Mouse (Mus musculus) CH12.LX (cell line): ENCODE data around the gene Dtx3. TPM values are rescaled to one million over a fixed set of nuclear protein-coding genes. Genes with fewer than 3 reads are reported as not detected.

Source experiments
- DNase-seq: peaks from one replicate; pipeline ENCODE4 v3.0.0-alpha.2; 2013; ENCODE audit errors: extremely low read depth
- H3K27ac ChIP-seq: 2 replicates; pipeline ENCODE4 v1.5.1; 2012; ENCODE audit warnings: low read depth, mild to moderate bottlenecking, control low read depth, moderate library complexity; ENCODE audit not compliant: insufficient read depth
- H3K27me3 ChIP-seq: replicated peaks from 2 replicates; pipeline ENCODE3; 2012; ENCODE audit warnings: inconsistent platforms
- H3K36me3 ChIP-seq, 2 experiments: replicated peaks in 1 of 2; 2 replicates each; pipeline versions ENCODE3 to v1.6.1; 2012; ENCODE audit warnings: inconsistent platforms in 1 of 2, low read length in 1 of 2, mild to moderate bottlenecking in 1 of 2, mixed read lengths in 1 of 2, moderate library complexity in 1 of 2; ENCODE audit not compliant: control insufficient read depth in 1 of 2, insufficient read depth in 1 of 2
- H3K4me1 ChIP-seq, 2 experiments: 2 replicates each; pipeline ENCODE4 v1.6.1; 2012; ENCODE audit warnings: inconsistent platforms in 1 of 2, moderate library complexity in 1 of 2; ENCODE audit not compliant: insufficient read depth in 2 of 2, control insufficient read depth in 1 of 2
- H3K4me2 ChIP-seq: 2 replicates; pipeline ENCODE4 v1.6.1; 2012; ENCODE audit warnings: low read depth, mild to moderate bottlenecking, control low read depth; ENCODE audit not compliant: poor library complexity, insufficient read depth, severe bottlenecking
- H3K4me3 ChIP-seq, 3 experiments: fragments of 150-350 bp in 1 of 3; sonication (generic) in 1 of 3; replicated peaks in 1 of 3; 2 replicates each; pipeline versions ENCODE3 to v1.5.1; 2011 to 2012; ENCODE audit warnings: low read depth in 2 of 3, low read length in 2 of 3, mild to moderate bottlenecking in 2 of 3, moderate library complexity in 2 of 3, control low read depth in 1 of 3, improper control_type of control experiment in 1 of 3, inconsistent platforms in 1 of 3, mixed read lengths in 1 of 3; ENCODE audit not compliant: poor library complexity in 1 of 3
- H3K79me2 ChIP-seq: replicated peaks from 2 replicates; pipeline ENCODE4 v1.6.1; 2012; ENCODE audit warnings: mild to moderate bottlenecking, moderate library complexity; ENCODE audit not compliant: control insufficient read depth, poor library complexity, insufficient read depth, severe bottlenecking; ENCODE audit errors: extremely low read depth
- H3K9ac ChIP-seq: 2 replicates; pipeline ENCODE4 v1.6.1; 2012; ENCODE audit warnings: low read depth, mild to moderate bottlenecking, control low read depth, moderate library complexity; ENCODE audit not compliant: insufficient read depth
- H3K9me3 ChIP-seq: replicated peaks from 2 replicates; pipeline ENCODE3; 2012; ENCODE audit warnings: low read length, inconsistent platforms, mixed read lengths
- CHD1 ChIP-seq: IDR thresholded peaks from 2 replicates; pipeline ENCODE4 v1.6.1; 2012; ENCODE audit warnings: low read depth, low read length, improper control_type of control experiment, inconsistent platforms
- CHD2 ChIP-seq: IDR thresholded peaks from 2 replicates; pipeline ENCODE4 v1.6.1; 2011; ENCODE audit warnings: low read length, improper control_type of control experiment
- E2F4 ChIP-seq: IDR thresholded peaks from 2 replicates; pipeline ENCODE4 v1.6.1; 2011; ENCODE audit warnings: low read depth, low read length, improper control_type of control experiment; ENCODE audit not compliant: insufficient replicate concordance
- ELF1 ChIP-seq: IDR thresholded peaks from 2 replicates; pipeline ENCODE4 v1.6.1; 2014; ENCODE audit warnings: low read depth, mild to moderate bottlenecking, inconsistent platforms, low read length, improper control_type of control experiment
- EP300 ChIP-seq: IDR thresholded peaks from 2 replicates; pipeline ENCODE4 v1.6.1; 2011; ENCODE audit warnings: low read length, improper control_type of control experiment
- GABPA ChIP-seq: IDR thresholded peaks from 2 replicates; pipeline ENCODE4 v1.6.1; 2012; ENCODE audit warnings: low read depth, low read length, improper control_type of control experiment, inconsistent platforms; ENCODE audit not compliant: insufficient replicate concordance
- HCFC1 ChIP-seq: IDR thresholded peaks from 2 replicates; pipeline ENCODE4 v1.6.1; 2012; ENCODE audit warnings: low read depth, mild to moderate bottlenecking, inconsistent platforms, low read length, improper control_type of control experiment
- IRF4 ChIP-seq: IDR thresholded peaks from 2 replicates; pipeline ENCODE4 v1.6.1; 2014; ENCODE audit warnings: low read depth, mild to moderate bottlenecking, inconsistent platforms, low read length, improper control_type of control experiment
- MAX ChIP-seq: IDR thresholded peaks from 2 replicates; pipeline ENCODE4 v1.6.1; 2011; ENCODE audit warnings: low read length, improper control_type of control experiment
- MAZ ChIP-seq: IDR thresholded peaks from 2 replicates; pipeline ENCODE4 v1.6.1; 2012; ENCODE audit warnings: low read depth, mild to moderate bottlenecking, inconsistent platforms, low read length, improper control_type of control experiment, moderate library complexity
- MEF2A ChIP-seq: IDR thresholded peaks from 2 replicates; pipeline ENCODE4 v1.6.1; 2014; ENCODE audit warnings: low read depth, mild to moderate bottlenecking, inconsistent platforms, low read length, improper control_type of control experiment, borderline replicate concordance
- MXI1 ChIP-seq: IDR thresholded peaks from 2 replicates; pipeline ENCODE4 v1.6.1; 2011; ENCODE audit warnings: mild to moderate bottlenecking, low read depth, low read length, improper control_type of control experiment
- MYC ChIP-seq: IDR thresholded peaks from 2 replicates; pipeline ENCODE4 v1.6.1; 2011; ENCODE audit warnings: low read depth, mild to moderate bottlenecking, improper control_type of control experiment, low read length
- NELFE ChIP-seq: IDR thresholded peaks from 2 replicates; pipeline ENCODE4 v1.6.1; 2011; ENCODE audit warnings: low read depth, low read length, improper control_type of control experiment
- NRF1 ChIP-seq: IDR thresholded peaks from 2 replicates; pipeline ENCODE4 v1.6.1; 2014; ENCODE audit warnings: low read depth, mild to moderate bottlenecking, inconsistent platforms, low read length, improper control_type of control experiment, moderate library complexity
- RCOR1 ChIP-seq: conservative IDR thresholded peaks from 2 replicates; pipeline ENCODE4 v1.6.1; 2012; ENCODE audit warnings: low read depth, mild to moderate bottlenecking, inconsistent platforms, low read length, improper control_type of control experiment
- SMC3 ChIP-seq: IDR thresholded peaks from 2 replicates; pipeline ENCODE4 v1.6.1; 2011; ENCODE audit warnings: low read depth, low read length, improper control_type of control experiment
- TCF12 ChIP-seq: IDR thresholded peaks from 2 replicates; pipeline ENCODE4 v1.6.1; 2014; ENCODE audit warnings: low read depth, mild to moderate bottlenecking, inconsistent platforms, low read length, improper control_type of control experiment
- UBTF ChIP-seq: IDR thresholded peaks from 2 replicates; pipeline ENCODE4 v1.6.1; 2012; ENCODE audit warnings: low read depth, mild to moderate bottlenecking, inconsistent platforms, low read length, improper control_type of control experiment, moderate library complexity
- USF2 ChIP-seq: conservative IDR thresholded peaks from 2 replicates; pipeline ENCODE4 v1.6.1; 2011; ENCODE audit warnings: low read depth, low read length, improper control_type of control experiment
- ZKSCAN1 ChIP-seq: IDR thresholded peaks from 2 replicates; pipeline ENCODE4 v1.6.1; 2012; ENCODE audit warnings: low read depth, inconsistent platforms, low read length, improper control_type of control experiment, borderline replicate concordance
- ZMIZ1 ChIP-seq: IDR thresholded peaks from 2 replicates; pipeline ENCODE4 v1.6.1; 2012; ENCODE audit warnings: low read depth, mild to moderate bottlenecking, inconsistent platforms, low read length, improper control_type of control experiment
- dilution Hi-C: fragments of 300-500 bp; cut with MboI; formaldehyde crosslinking; loops from 2 replicates; pipeline ENCODE4 v1.14.3; 2020; ENCODE audit warnings: low sequenced_read_pairs; ENCODE audit not compliant: extremely low pct_unique_long_range_greater_than_20kb, extremely low pct_ligation_motif_present
- in situ Hi-C: fragments of 300-500 bp; cut with MboI; formaldehyde crosslinking; loops from 3 replicates; pipeline ENCODE4 v1.14.3; 2019; ENCODE audit warnings: low sequenced_read_pairs, low pct_ligation_motif_present, low pct_unique_long_range_greater_than_20kb, mixed read lengths
- polyA plus RNA-seq: library from polyadenylated mRNA; unstranded; fragments of >175 nt; gene quantifications from 2 replicates; pipeline ENCODE4 v1.2.1, GENCODE M21; 2012; ENCODE audit warnings: low read depth; ENCODE audit not compliant: insufficient read length
- total RNA-seq, 2 experiments: library from RNA; depleted of rRNA; stranded (reverse); fragments of 300-350 nt in 1 of 2; fragments of >200 nt in 1 of 2; gene quantifications; 2 replicates each; pipeline ENCODE4 v1.2.3; 2012 to 2014

Gene Dtx3
- total and polyA plus RNA-seq, 3 experiments, result 18.9 to 51.2 (median 27.6) TPM

DNA sequence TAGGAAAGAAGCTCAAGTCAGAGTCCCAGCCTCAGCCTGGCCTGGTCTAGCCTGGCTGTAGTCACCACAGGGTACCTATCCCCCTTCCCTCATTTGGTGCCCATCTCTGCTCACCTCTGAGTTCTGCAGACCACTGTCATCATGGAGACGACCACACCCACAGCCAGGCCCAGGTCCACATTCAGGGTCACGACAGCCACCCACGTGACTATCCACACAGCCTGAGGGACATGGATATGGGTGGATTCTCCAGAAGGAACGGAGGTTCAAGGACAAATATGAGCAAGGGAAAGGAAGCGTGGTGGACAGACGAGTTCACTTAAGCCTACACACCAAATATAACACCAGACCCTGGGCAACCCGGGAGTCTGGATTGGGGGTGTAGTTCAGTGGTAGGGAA lies 21.4 kb downstream of the Dtx3 start:
- dilution Hi-C loops, result no loop called here
- in situ Hi-C loops, result no loop called here
- Histone ChIP-seq H3K4me1 (peaks cover 9 to 10% of the 10 kb centered on the region in 2 experiments), H3K4me3 (no peak overlapping the region)
- TF ChIP-seq MYC (no peak), NRF1 (no peak), UBTF (no peak), CHD1 (no peak), HCFC1 (no peak), MAZ (no peak), ZMIZ1 (no peak), USF2 (no peak), MEF2A (no peak), SMC3 (no peak), CHD2 (no peak), ELF1 (no peak), IRF4 (no peak), TCF12 (no peak), MXI1 (no peak), MAX (no peak), EP300 (no peak), GABPA (no peak), E2F4 (no peak), NELFE (no peak)
- TF ChIP-seq, all 38 proteins: peak for 0
- peaks cover 32% of the 10 kb centered on the region for H3K27me3 ChIP-seq
- H3K4me2 ChIP-seq, result no peak overlapping the region
- no peak overlapping the region for H3K9ac ChIP-seq
- no peaks in the 10 kb centered on the region for H3K79me2 ChIP-seq
- H3K9me3 ChIP-seq, result no peaks in the 10 kb centered on the region
- H3K36me3 ChIP-seq, result peaks cover 0 to 14% of the 10 kb centered on the region in 2 experiments
- H3K27ac ChIP-seq, result no peak overlapping the region
- no peak for DNase-seq

DNA sequence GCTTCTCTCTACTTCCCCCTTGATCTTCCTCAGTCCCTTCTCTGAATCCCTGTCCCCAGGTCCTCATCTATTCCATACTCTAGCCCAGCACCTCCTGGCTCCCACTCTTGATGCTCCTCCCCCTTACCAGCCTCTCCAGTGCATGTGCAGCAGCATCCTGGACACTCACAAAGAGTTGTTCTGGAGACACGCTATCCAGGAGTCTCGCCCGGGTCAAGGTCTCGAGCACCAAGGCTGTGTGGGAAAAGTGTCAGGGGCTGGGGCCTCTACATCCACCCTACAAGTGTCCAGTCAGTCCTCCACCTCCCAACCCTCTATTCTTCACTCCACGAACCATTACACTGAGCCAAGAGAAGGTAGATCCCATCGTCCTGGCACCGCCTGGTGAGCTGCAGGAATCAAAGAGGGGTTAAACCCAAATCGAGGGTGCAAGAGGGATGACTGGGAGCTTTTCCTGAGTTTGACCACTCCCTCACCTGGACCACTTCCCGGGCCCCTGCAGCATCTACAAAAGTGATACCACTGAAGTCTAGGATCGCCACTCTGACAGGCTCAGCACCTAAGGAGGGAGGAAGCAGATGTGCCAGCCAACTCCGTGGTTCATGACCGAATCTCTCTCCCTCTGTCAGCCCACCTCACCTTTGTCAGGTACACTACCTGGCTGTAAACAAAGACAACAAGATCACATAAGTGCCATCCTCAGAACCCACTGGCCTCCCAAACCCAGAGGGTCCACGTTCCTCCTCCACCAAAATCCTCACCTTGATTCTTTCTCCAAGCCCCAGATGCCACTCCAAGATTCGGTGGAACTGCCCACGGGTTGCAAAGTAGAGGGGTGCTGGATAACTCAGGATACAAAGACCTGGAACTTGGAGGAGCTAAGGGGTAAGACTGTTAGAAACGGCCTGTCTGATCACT lies 22.1 kb downstream of the Dtx3 start:
- Histone ChIP-seq H3K79me2 (no peaks in the 10 kb centered on the region), H3K27me3 (peaks cover 32% of the 10 kb centered on the region), H3K9me3 (no peaks in the 10 kb centered on the region), H3K4me2 (no peak overlapping the region), H3K4me3 (no peak overlapping the region), H3K4me1 (peaks cover 8 to 10% of the 10 kb centered on the region in 2 experiments), H3K36me3 (peaks cover 0 to 14% of the 10 kb centered on the region in 2 experiments), H3K9ac (no peak overlapping the region), H3K27ac (no peak overlapping the region)
- in situ Hi-C loops (no loop called here), dilution Hi-C loops (no loop called here)
- TF ChIP-seq RCOR1 (no peak), EP300 (no peak), ZKSCAN1 (no peak)
- no peak for DNase-seq
